Mouse (Mus musculus): ENCODE results near the gene Pigh. TPM values are rescaled to one million over a fixed set of nuclear protein-coding genes. Genes with fewer than 3 reads are reported as not detected.

The Pigh gene
- polyA plus RNA-seq (2012; ENCODE audit: insufficient read depth, insufficient read length, missing spikeins) = 8.3 and 8.6 TPM in 2 replicates

GRCm38 (mm10) chr12:79089182-79089812 lies at the start of gene Pigh:
Pigh (minus strand) TSS chr12:79089651.
- H3K4me3 ChIP-seq (ENCODE audit: insufficient read depth, low read depth, low read length) = peak within 1 kb of the TSS; percentile 74
- H3K4me1 ChIP-seq (ENCODE audit: control insufficient read depth, insufficient read depth, insufficient read length, low read length) = no peaks in the 10 kb centered on the region
- no peak within 1 kb of the TSS for H3K27ac ChIP-seq (replicated peaks; ENCODE audit: low read depth, low read length)

GRCm38 (mm10) chr12:79138999-79139398 lies 49.5 kb upstream of the Pigh start:
- Histone ChIP-seq H3K4me1 (ENCODE audit: control insufficient read depth, insufficient read depth, insufficient read length, low read length) (no peaks in the 10 kb centered on the region), H3K27ac (replicated peaks; ENCODE audit: low read depth, low read length) (no peak overlapping the region), H3K4me3 (ENCODE audit: insufficient read depth, low read depth, low read length) (no peak overlapping the region)

- Histone ChIP-seq H3K4me3 (ENCODE audit: insufficient read depth, low read depth, low read length) (no peak overlapping the region), H3K27ac (replicated peaks; ENCODE audit: low read depth, low read length) (no peak overlapping the region), H3K4me1 (ENCODE audit: control insufficient read depth, insufficient read depth, insufficient read length, low read length) (no peaks in the 10 kb centered on the region)
These were observed 47.5 kb upstream of the Pigh start for GRCm38 (mm10) chr12:79136949-79137348.

GRCm38 (mm10) chr12:79135105-79135504 lies 45.7 kb upstream of the Pigh start:
- H3K27ac ChIP-seq (replicated peaks; ENCODE audit: low read depth, low read length) = no peak overlapping the region
- H3K4me3 ChIP-seq (ENCODE audit: insufficient read depth, low read depth, low read length) = no peak overlapping the region
- H3K4me1 ChIP-seq (ENCODE audit: control insufficient read depth, insufficient read depth, insufficient read length, low read length) = peaks cover 8% of the 10 kb centered on the region; the same call in 1 of the 2 replicates

- H3K27ac ChIP-seq (replicated peaks; ENCODE audit: low read depth, low read length) = no peak overlapping the region
- H3K4me3 ChIP-seq (ENCODE audit: insufficient read depth, low read depth, low read length) = no peak overlapping the region
- peaks cover 8% of the 10 kb centered on the region; the same call in 1 of the 2 replicates for H3K4me1 ChIP-seq (ENCODE audit: control insufficient read depth, insufficient read depth, insufficient read length, low read length)
These were observed 45.2 kb upstream of the Pigh start for GRCm38 (mm10) chr12:79134676-79135075.

- Histone ChIP-seq H3K4me1 (ENCODE audit: control insufficient read depth, insufficient read depth, insufficient read length, low read length) (peaks cover 8% of the 10 kb centered on the region; the same call in 1 of the 2 replicates), H3K27ac (replicated peaks; ENCODE audit: low read depth, low read length) (no peak overlapping the region), H3K4me3 (ENCODE audit: insufficient read depth, low read depth, low read length) (no peak overlapping the region)
These were observed 42.4 kb upstream of the Pigh start for GRCm38 (mm10) chr12:79131706-79132460.

GRCm38 (mm10) chr12:79131178-79131675 lies 41.8 kb upstream of the Pigh start:
- Histone ChIP-seq H3K4me3 (ENCODE audit: insufficient read depth, low read depth, low read length) (no peak overlapping the region), H3K4me1 (ENCODE audit: control insufficient read depth, insufficient read depth, insufficient read length, low read length) (peaks cover 8% of the 10 kb centered on the region; the same call in 1 of the 2 replicates), H3K27ac (replicated peaks; ENCODE audit: low read depth, low read length) (no peak overlapping the region)

DNA sequence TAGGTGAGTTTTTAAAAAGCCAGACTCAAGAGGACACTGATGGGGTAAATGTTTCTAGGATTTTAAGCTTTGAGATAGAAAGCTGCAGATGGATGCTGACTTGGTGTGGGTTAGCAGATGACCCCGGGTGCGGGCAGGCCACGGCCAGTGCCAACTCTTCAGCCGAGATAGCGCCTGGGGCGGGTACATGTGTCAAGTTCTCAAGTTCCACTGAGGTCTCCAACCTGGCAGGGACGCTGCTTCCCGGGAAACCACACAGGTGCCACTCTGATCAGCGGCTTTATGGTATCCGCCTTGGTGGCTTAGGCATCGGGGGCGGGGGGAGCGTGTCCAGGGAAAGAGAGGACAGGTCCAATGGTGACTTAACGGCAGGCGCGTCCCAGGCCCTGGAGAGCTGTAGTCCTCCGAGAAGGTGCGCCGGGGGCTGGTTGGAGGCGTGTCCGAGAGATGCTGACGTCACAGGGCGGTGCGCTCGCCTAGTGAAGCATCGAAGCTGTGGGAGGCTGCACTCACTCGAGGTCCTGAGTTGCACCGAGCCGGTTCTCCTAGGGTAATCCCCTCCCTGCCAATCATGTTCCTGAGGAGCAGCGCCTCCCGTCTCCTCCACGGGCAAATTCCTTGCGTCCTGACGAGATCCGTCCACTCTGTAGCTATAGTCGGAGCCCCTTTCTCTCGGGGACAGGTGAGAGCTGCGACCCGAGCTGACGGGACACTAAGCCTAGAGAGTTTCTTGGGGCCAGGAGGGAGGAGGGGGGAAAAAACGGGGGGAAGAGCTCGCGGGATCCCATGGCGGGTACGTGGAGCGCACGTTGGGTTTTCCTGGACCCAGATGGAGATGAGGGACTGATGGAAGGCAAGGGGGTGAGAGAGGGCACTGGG lies 41.1 kb upstream of the Pigh start, which contains the start of gene Arg2:
TSS of gene Arg2 (plus strand) at position 479 of the 879 bp plus-strand sequence.
- H3K27ac ChIP-seq (replicated peaks; ENCODE audit: low read depth, low read length) = no peak within 1 kb of the TSS
- H3K4me1 ChIP-seq (ENCODE audit: control insufficient read depth, insufficient read depth, insufficient read length, low read length) = peaks cover 8% of the 10 kb centered on the region; the same call in 1 of the 2 replicates
- H3K4me3 ChIP-seq (ENCODE audit: insufficient read depth, low read depth, low read length) = peak within 1 kb of the TSS; percentile 33

DNA sequence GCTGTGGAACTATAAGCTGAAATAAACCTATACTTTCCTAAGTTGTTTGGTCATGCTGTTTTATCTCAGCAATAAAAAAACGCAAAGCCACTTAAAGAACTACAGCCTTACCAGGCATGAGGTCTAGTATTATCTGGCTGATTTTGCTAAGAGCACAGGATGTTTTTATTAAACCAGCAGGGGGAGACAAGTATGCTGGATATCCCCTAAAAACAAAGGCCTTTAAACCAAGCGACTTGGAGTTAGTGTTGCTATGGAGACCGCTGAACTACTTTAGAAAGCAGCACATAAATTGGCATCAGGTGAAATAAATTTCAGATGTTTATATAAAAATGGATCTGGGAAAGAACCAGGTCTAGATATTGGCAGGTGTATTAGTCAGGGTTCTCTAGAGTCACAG lies 33.4 kb upstream of the Pigh start:
- Histone ChIP-seq H3K27ac (replicated peaks; ENCODE audit: low read depth, low read length) (no peak overlapping the region), H3K4me3 (ENCODE audit: insufficient read depth, low read depth, low read length) (no peak overlapping the region), H3K4me1 (ENCODE audit: control insufficient read depth, insufficient read depth, insufficient read length, low read length) (no peaks in the 10 kb centered on the region)

GRCm38 (mm10) chr12:79118991-79119390 lies 29.5 kb upstream of the Pigh start:
- Histone ChIP-seq H3K4me1 (ENCODE audit: control insufficient read depth, insufficient read depth, insufficient read length, low read length) (no peaks in the 10 kb centered on the region), H3K27ac (replicated peaks; ENCODE audit: low read depth, low read length) (no peak overlapping the region), H3K4me3 (ENCODE audit: insufficient read depth, low read depth, low read length) (no peak overlapping the region)

DNA sequence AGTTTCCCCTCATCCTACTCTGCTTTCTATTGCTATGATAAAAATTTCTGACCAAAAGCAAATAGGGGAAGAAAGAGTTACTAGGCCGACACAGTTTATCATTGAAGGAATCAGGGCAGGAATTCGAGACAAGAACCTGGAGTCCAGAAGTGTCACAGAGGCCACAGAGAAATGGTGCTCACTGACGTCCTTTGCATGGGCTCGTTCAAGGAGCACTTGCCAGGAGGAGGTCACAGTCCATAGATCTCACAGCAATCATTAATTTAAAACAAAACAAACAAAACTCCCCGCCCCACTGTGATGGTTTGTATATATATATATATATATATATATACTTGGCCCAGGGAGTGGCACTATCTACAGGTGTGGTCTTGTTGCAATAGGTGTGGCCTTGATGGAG lies 15.9 kb upstream of the Pigh start:
- H3K4me3 ChIP-seq (ENCODE audit: insufficient read depth, low read depth, low read length) = no peak overlapping the region
- H3K4me1 ChIP-seq (ENCODE audit: control insufficient read depth, insufficient read depth, insufficient read length, low read length) = no peaks in the 10 kb centered on the region
- H3K27ac ChIP-seq (replicated peaks; ENCODE audit: low read depth, low read length) = no peak overlapping the region

GRCm38 (mm10) chr12:79104544-79104943 lies 15.1 kb upstream of the Pigh start:
- no peak overlapping the region for H3K27ac ChIP-seq (replicated peaks; ENCODE audit: low read depth, low read length)
- H3K4me1 ChIP-seq (ENCODE audit: control insufficient read depth, insufficient read depth, insufficient read length, low read length) = no peaks in the 10 kb centered on the region
- H3K4me3 ChIP-seq (ENCODE audit: insufficient read depth, low read depth, low read length) = no peak overlapping the region

DNA sequence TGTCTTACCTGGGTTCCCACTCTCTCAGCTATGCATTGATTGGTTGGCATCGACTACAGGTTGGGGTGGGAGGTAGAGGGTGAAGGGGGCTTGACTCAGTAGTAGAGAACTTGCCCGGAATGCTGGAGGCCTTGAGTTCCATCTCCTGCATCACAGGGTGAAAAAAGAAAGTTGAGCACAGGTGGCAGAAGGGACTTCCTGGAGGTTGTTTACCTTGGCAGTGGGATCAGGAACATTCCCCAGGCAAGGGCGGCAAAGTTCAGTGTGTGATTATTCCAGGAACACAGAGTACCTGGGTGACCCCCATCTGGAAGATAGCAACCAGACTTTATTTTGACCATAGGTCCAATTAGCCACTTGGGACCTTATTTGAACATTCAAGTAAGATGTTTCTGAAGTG lies 14.3 kb upstream of the Pigh start:
- Histone ChIP-seq H3K27ac (replicated peaks; ENCODE audit: low read depth, low read length) (no peak overlapping the region), H3K4me3 (ENCODE audit: insufficient read depth, low read depth, low read length) (no peak overlapping the region), H3K4me1 (ENCODE audit: control insufficient read depth, insufficient read depth, insufficient read length, low read length) (no peaks in the 10 kb centered on the region)

DNA sequence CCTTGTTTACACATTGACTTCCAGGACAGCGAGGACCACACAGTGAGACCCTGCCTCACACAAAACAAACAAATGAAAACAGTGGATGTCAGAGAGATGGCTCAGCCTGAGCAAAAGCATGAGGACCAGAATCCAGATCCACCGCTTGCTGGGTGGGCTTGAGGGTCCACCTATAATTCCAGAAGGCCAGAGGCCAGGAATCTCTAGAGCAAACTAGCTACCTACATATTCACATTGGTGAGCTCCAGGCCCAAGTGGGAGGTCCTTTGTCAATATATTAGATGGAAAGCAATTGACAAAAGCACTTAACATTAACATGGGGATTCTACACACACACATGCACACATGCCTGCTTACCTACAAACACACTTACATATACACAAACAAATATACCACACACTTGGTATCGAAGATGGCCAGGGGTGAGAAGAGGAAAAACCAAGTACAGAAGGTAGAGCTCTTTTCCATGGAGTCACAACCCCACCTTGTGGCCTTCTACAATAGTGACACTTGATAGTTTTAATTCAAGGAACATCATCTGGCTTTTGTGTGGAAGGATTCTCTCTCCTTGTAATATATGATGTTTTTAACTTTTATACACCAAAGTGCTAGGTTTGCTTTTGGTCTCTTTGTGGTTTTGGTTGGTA lies 7.8 kb upstream of the Pigh start:
- no peak overlapping the region for H3K4me3 ChIP-seq (ENCODE audit: insufficient read depth, low read depth, low read length)
- no peaks in the 10 kb centered on the region for H3K4me1 ChIP-seq (ENCODE audit: control insufficient read depth, insufficient read depth, insufficient read length, low read length)
- no peak overlapping the region for H3K27ac ChIP-seq (replicated peaks; ENCODE audit: low read depth, low read length)

All from brown adipose tissue, adult 24 weeks (tissue).